Mouse (Mus musculus): ENCODE measurements around the gene Ankrd10.
"Not testable (repeated sequence)": the region's sequence is repeated elsewhere in the genome, so short reads cannot be mapped to it uniquely, and the experiment has no call there.

Gene Ankrd10

GRCm38 (mm10) chr8:11608848-11609247, 26.7 kb downstream of the Ankrd10 start:
- no peak for DNase-seq (ENCODE audit: low spot score)

- peak; percentile 88 for DNase-seq (ENCODE audit: low spot score)
Measured at GRCm38 (mm10) chr8:11602006-11602680, 33.4 kb downstream of the Ankrd10 start.

GRCm38 (mm10) chr8:11600301-11600951, 35.1 kb downstream of the Ankrd10 start:
- no peak for DNase-seq (ENCODE audit: low spot score)

- DNase-seq (ENCODE audit: low spot score), result no peak
Measured at GRCm38 (mm10) chr8:11593222-11593884, 42.2 kb downstream of the Ankrd10 start.

- no peak for DNase-seq (ENCODE audit: low spot score)
Measured at GRCm38 (mm10) chr8:11592296-11592695, 43.3 kb downstream of the Ankrd10 start.

GRCm38 (mm10) chr8:11591837-11592236, 43.7 kb downstream of the Ankrd10 start:
- no peak for DNase-seq (ENCODE audit: low spot score)

GRCm38 (mm10) chr8:11586374-11586745, 49.2 kb downstream of the Ankrd10 start:
- DNase-seq (ENCODE audit: low spot score), result no peak

GRCm38 (mm10) chr8:11585513-11586373, 49.8 kb downstream of the Ankrd10 start:
- DNase-seq (ENCODE audit: low spot score), result peak; percentile 59

GRCm38 (mm10) chr8:11575604-11576384, 59.8 kb downstream of the Ankrd10 start:
- no peak for DNase-seq (ENCODE audit: low spot score)

GRCm38 (mm10) chr8:11574911-11575603, 60.5 kb downstream of the Ankrd10 start:
- no peak for DNase-seq (ENCODE audit: low spot score)

- no peak for DNase-seq (ENCODE audit: low spot score)
Measured at GRCm38 (mm10) chr8:11572428-11572827, 63.1 kb downstream of the Ankrd10 start.

- DNase-seq (ENCODE audit: low spot score), result no peak
Measured at GRCm38 (mm10) chr8:11571950-11572349, 63.6 kb downstream of the Ankrd10 start.

- no peak for DNase-seq (ENCODE audit: low spot score)
Measured at GRCm38 (mm10) chr8:11570742-11571141, 64.8 kb downstream of the Ankrd10 start.

- no peak for DNase-seq (ENCODE audit: low spot score)
Measured at GRCm38 (mm10) chr8:11569260-11570097, 66.1 kb downstream of the Ankrd10 start.

GRCm38 (mm10) chr8:11568193-11568592, 67.4 kb downstream of the Ankrd10 start:
- not testable (repeated sequence) for DNase-seq (ENCODE audit: low spot score)

GRCm38 (mm10) chr8:11564721-11565120, 70.8 kb downstream of the Ankrd10 start:
- no peak for DNase-seq (ENCODE audit: low spot score)

GRCm38 (mm10) chr8:11564236-11564635, 71.3 kb downstream of the Ankrd10 start:
- no peak for DNase-seq (ENCODE audit: low spot score)

Measured in embryo, embryonic 10.5 days (tissue).